9 mouse cellular contexts compared by ENCODE assay signal in the genomic region with DNA sequence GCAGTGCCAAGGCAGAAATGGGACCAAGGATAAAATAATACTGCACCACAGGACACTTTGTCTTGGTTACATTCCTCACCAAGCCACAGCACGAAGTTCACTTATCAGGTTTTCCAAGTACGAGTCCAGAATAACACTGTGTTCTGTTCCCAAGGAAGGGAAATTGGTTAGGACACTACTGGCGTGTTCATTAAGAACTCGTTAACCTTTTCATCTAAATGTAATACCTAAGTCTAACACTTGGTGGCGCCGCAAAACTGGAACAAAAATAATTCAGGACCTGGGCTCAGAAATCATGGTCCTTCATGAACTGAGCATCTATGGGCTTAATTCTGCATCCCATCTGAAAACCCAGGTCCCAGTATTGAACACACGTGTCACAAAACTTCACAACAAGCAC. TPM values are rescaled to one million over a fixed set of nuclear protein-coding genes. Genes with fewer than 3 reads are reported as not detected.
A peak's percentile ranks its signal among the peaks of the same experiment; 100 is the strongest.
DNase-seq lines count a peak whose midpoint lies in the region; TF ChIP-seq lines count a peak whose summit lies in the region.
"Had no signal": no experiment of that assay in that cellular context is flagged by ENCODE, and none has a peak within 500 bp of the region (broad histone marks: within the 10 kb centered on the region; RNA-seq: fewer than 3 reads in every experiment).

No protein-coding gene starts in this region.

- WGBS in lung, adult 2 months = 12% methylated on average over 7 of the region's 7 CpGs

- H3K27ac ChIP-seq in left cerebral cortex, adult 2 months = no peak overlapping the region
- H3K27ac ChIP-seq: macrophage had no signal

- no peak overlapping the region for H3K4me3 ChIP-seq in left cerebral cortex, adult 2 months
- H3K4me3 ChIP-seq in lung, adult 2 months (replicated peaks; ENCODE audit: extremely low read depth, low read depth, low read length) = no peak overlapping the region

- H3K4me1 ChIP-seq in lung, adult 2 months (ENCODE audit: control insufficient read depth, insufficient read depth, low read length) = peaks cover 5% of the 10 kb centered on the region

- intact Hi-C loops in left cerebral cortex, adult 2 months (cut with DNase I) = loop anchor here (2.0 kb wide), 1 partner anchor 69 kb away; no protein-coding TSS in a partner anchor

- peak; percentile 69 for DNase-seq in adrenal gland, postnatal 10 days
- DNase-seq in adrenal gland, postnatal 4 days (ENCODE audit: low spot score in 2 of 2) = no peak
- DNase-seq in left cerebral cortex, adult 2 months (ENCODE audit: extremely low spot score in 1 of 2, low spot score in 2 of 2) = peak; percentile 43 to 47
- DNase-seq in left cerebral cortex, adult 8-10 months (ENCODE audit: low spot score in 2 of 2) = no peak
- DNase-seq in Muller cell, postnatal 12 days (ENCODE audit: inconsistent ontology term) = peak; percentile 34
- peak; percentile 88 for DNase-seq in embryo, embryonic 10.5 days (ENCODE audit: low spot score)
- DNase-seq in lung, adult 2 months = peak; percentile 36
- peak; percentile 71 for DNase-seq in thymus, postnatal 14 days

- TF ChIP-seq POLR2A in lung, adult 2 months (IDR thresholded peaks at IDR 0.05; ENCODE audit: borderline replicate concordance, extremely low read depth, low read depth, low read length) = no peak

- peak; percentile 80 for TF ChIP-seq CTCF in left cerebral cortex, adult 2 months (IDR thresholded peaks at IDR 0.05)
- no peak for TF ChIP-seq CTCF in lung, adult 2 months (IDR thresholded peaks at IDR 0.05; ENCODE audit: insufficient read depth, low read length)

RNA-seq across cellular contexts. Expression of a gene that starts 5.0 kb away (rescaled TPM):
- 10 to 100 TPM; 26.6 to 30.7 TPM for total RNA-seq in adrenal gland, postnatal 10 days (2021)
- total RNA-seq in adrenal gland, postnatal 4 days (2021) = 10 to 100 TPM; 35.7 to 38.0 TPM
- 10 to 100 TPM; 13.2 to 15.1 TPM for total RNA-seq in left cerebral cortex, adult 2 months (2021)
- 10 to 100 TPM; 16.5 to 20.1 (median 17.6) TPM for total RNA-seq in left cerebral cortex, adult 8-10 months (2022)
- 21.1 and 29.5 TPM in 2 replicates for polyA plus RNA-seq in lung, adult 2 months (2012; rRNA removed)

RNA-seq across cellular contexts. Expression of a gene that starts 5.3 kb away (rescaled TPM):
- 10 to 100 TPM; 60.3 to 68.4 TPM for total RNA-seq in adrenal gland, postnatal 10 days (2021)
- 10 to 100 TPM; 82.2 to 88.4 TPM for total RNA-seq in adrenal gland, postnatal 4 days (2021)
- 10 to 100 TPM; 61.5 to 68.6 TPM for total RNA-seq in left cerebral cortex, adult 2 months (2021)
- total RNA-seq in left cerebral cortex, adult 8-10 months (2022) = 10 to 100 TPM; 58.0 to 60.8 (median 60.2) TPM
- polyA plus RNA-seq in lung, adult 2 months (2012; rRNA removed) = 61.1 and 64.5 TPM in 2 replicates

RNA-seq across cellular contexts. Expression of a gene that starts 46.0 kb away (rescaled TPM):
- 100 to 1,000 TPM in 1 of 2 experiments, 10 to 100 TPM in 1; 46.2 to 129 TPM for total RNA-seq in adrenal gland, postnatal 10 days (2021)
- 10 to 100 TPM; 59.7 to 80.6 TPM for total RNA-seq in adrenal gland, postnatal 4 days (2021)
- total RNA-seq in left cerebral cortex, adult 2 months (2021) = 10 to 100 TPM; 46.9 to 71.1 TPM
- 10 to 100 TPM; 35.6 to 58.9 (median 44.0) TPM for total RNA-seq in left cerebral cortex, adult 8-10 months (2022)
- polyA plus RNA-seq in lung, adult 2 months (2012; rRNA removed) = 32.6 and 53.4 TPM in 2 replicates

Comparison
In these comparisons a context has a peak if more than half of its experiments do, and no peak if none do; other contexts are left out.
1. DNase-seq: peak in adrenal gland, postnatal 10 days (single experiment), left cerebral cortex, adult 2 months (2 of 2), Muller cell, postnatal 12 days (single experiment), embryo, embryonic 10.5 days (single experiment), lung, adult 2 months (single experiment) and thymus, postnatal 14 days (single experiment); none in adrenal gland, postnatal 4 days (0 of 2) and left cerebral cortex, adult 8-10 months (0 of 2).